Mouse (Mus musculus) C2C12 (cell line): ENCODE measurements at regions not wholly inside any gene's neighbourhood (a gene's known extent, or its start where the extent isn't known, plus 50 kb on each side); places are given as distances from the start of the nearest gene placed in this dataset.

Experiments used
- H3K27me3 ChIP-seq: one replicate; pipeline ENCODE4 v1.6.1; 2011; ENCODE audit not compliant: control insufficient read depth, insufficient read depth, insufficient read length
- H3K36me3 ChIP-seq: one replicate; pipeline ENCODE4 v1.6.1; 2011; ENCODE audit not compliant: control insufficient read depth, insufficient read depth
- H3K4me3 ChIP-seq: one replicate; pipeline ENCODE4 v1.5.1; 2011; ENCODE audit warnings: mild to moderate bottlenecking, control low read depth; ENCODE audit not compliant: poor library complexity, insufficient read depth, severe bottlenecking
- H3K79me2 ChIP-seq: one replicate; pipeline ENCODE4 v1.6.1; 2011; ENCODE audit not compliant: control insufficient read depth, insufficient read depth
- H3K79me3 ChIP-seq: one replicate; pipeline ENCODE4 v1.6.1; 2011; ENCODE audit warnings: low read depth, control low read depth
- H3ac ChIP-seq: one replicate; pipeline ENCODE3; 2011; ENCODE audit warnings: low read depth; ENCODE audit not compliant: control insufficient read depth, insufficient read length
- CEBPB ChIP-seq: IDR thresholded peaks from one replicate; pipeline ENCODE4 v1.6.1; 2011; ENCODE audit warnings: low read depth, mild to moderate bottlenecking, control low read depth, moderate library complexity
- CTCF ChIP-seq: IDR thresholded peaks from one replicate; pipeline ENCODE4 v1.5.1; 2011; ENCODE audit not compliant: control insufficient read depth, insufficient read depth, insufficient read length
- FOSL1 ChIP-seq: IDR thresholded peaks from one replicate; pipeline ENCODE4 v1.8.0; 2011; ENCODE audit warnings: mild to moderate bottlenecking, low read length; ENCODE audit not compliant: poor library complexity, insufficient read depth, severe bottlenecking
- MAX ChIP-seq: IDR thresholded peaks from one replicate; pipeline ENCODE4 v1.6.1; 2011; ENCODE audit warnings: mild to moderate bottlenecking, control low read depth
- MYOD1 ChIP-seq: IDR thresholded peaks from one replicate; pipeline ENCODE4 v1.6.1; 2011; ENCODE audit warnings: low read depth; ENCODE audit not compliant: control insufficient read depth, insufficient read length
- MYOG ChIP-seq: IDR thresholded peaks from one replicate; pipeline ENCODE4 v1.6.1; 2011; ENCODE audit not compliant: control insufficient read depth, insufficient read length; ENCODE audit errors: extremely low read depth
- USF1 ChIP-seq: IDR thresholded peaks from one replicate; pipeline ENCODE4 v1.6.1; 2011; ENCODE audit warnings: low read depth, mild to moderate bottlenecking, control low read depth, moderate library complexity

GRCm38 (mm10) chr12:36917576-36918106, 190.7 kb upstream of the Meox2 start:
- no peaks in the 10 kb centered on the region for H3K27me3 ChIP-seq
- no peaks in the 10 kb centered on the region for H3K36me3 ChIP-seq
- no peaks in the 10 kb centered on the region for H3K79me3 ChIP-seq
- no peak overlapping the region for H3ac ChIP-seq
- H3K79me2 ChIP-seq = no peaks in the 10 kb centered on the region
- TF ChIP-seq MYOD1 (no peak), MAX (no peak), FOSL1 (no peak), CEBPB (no peak), CTCF (no peak), MYOG (no peak)
- H3K4me3 ChIP-seq = no peak overlapping the region

- Histone ChIP-seq H3K36me3 (no peaks in the 10 kb centered on the region), H3K27me3 (no peaks in the 10 kb centered on the region), H3ac (no peak overlapping the region), H3K79me3 (no peaks in the 10 kb centered on the region), H3K79me2 (no peaks in the 10 kb centered on the region), H3K4me3 (no peak overlapping the region)
- TF ChIP-seq MAX = no peak
- TF ChIP-seq FOSL1 = no peak
- no peak for TF ChIP-seq MYOD1
- TF ChIP-seq USF1 = no peak
- TF ChIP-seq CEBPB = no peak
- TF ChIP-seq CTCF = no peak
- no peak for TF ChIP-seq MYOG
Observed at GRCm38 (mm10) chr12:36918294-36918876, 190.0 kb upstream of the Meox2 start.

GRCm38 (mm10) chr12:36923558-36923957, 184.8 kb upstream of the Meox2 start:
- no peak overlapping the region for H3ac ChIP-seq
- H3K79me3 ChIP-seq = no peaks in the 10 kb centered on the region
- no peaks in the 10 kb centered on the region for H3K36me3 ChIP-seq
- no peak overlapping the region for H3K4me3 ChIP-seq
- H3K27me3 ChIP-seq = no peaks in the 10 kb centered on the region
- H3K79me2 ChIP-seq = no peaks in the 10 kb centered on the region
- no peak for TF ChIP-seq MYOG
- no peak for TF ChIP-seq CEBPB
- no peak for TF ChIP-seq USF1
- TF ChIP-seq MYOD1 = no peak
- TF ChIP-seq FOSL1 = no peak
- no peak for TF ChIP-seq CTCF
- TF ChIP-seq MAX = no peak

- H3K4me3 ChIP-seq = no peak overlapping the region
- no peaks in the 10 kb centered on the region for H3K79me2 ChIP-seq
- no peaks in the 10 kb centered on the region for H3K79me3 ChIP-seq
- H3K27me3 ChIP-seq = no peaks in the 10 kb centered on the region
- no peaks in the 10 kb centered on the region for H3K36me3 ChIP-seq
- no peak overlapping the region for H3ac ChIP-seq
- TF ChIP-seq MYOG = no peak
- TF ChIP-seq MAX = no peak
- no peak for TF ChIP-seq CTCF
- TF ChIP-seq USF1 = no peak
Observed at GRCm38 (mm10) chr12:36926225-36926624, 182.1 kb upstream of the Meox2 start.

GRCm38 (mm10) chr12:36933118-36933610, 175.2 kb upstream of the Meox2 start:
- Histone ChIP-seq H3K27me3 (no peaks in the 10 kb centered on the region), H3K4me3 (no peak overlapping the region), H3K79me3 (no peaks in the 10 kb centered on the region), H3K36me3 (no peaks in the 10 kb centered on the region), H3ac (no peak overlapping the region), H3K79me2 (no peaks in the 10 kb centered on the region)
- TF ChIP-seq FOSL1 (no peak), USF1 (no peak), MAX (no peak), CTCF (no peak), CEBPB (no peak), MYOG (no peak), MYOD1 (no peak)

- H3K79me3 ChIP-seq = no peaks in the 10 kb centered on the region
- no peak for TF ChIP-seq MYOD1
- no peak for TF ChIP-seq MYOG
- TF ChIP-seq FOSL1 = no peak
- no peak for TF ChIP-seq CTCF
- TF ChIP-seq CEBPB = no peak
- no peak for TF ChIP-seq USF1
- H3K79me2 ChIP-seq = no peaks in the 10 kb centered on the region
- H3K36me3 ChIP-seq = no peaks in the 10 kb centered on the region
- no peak overlapping the region for H3K4me3 ChIP-seq
- H3K27me3 ChIP-seq = no peaks in the 10 kb centered on the region
- no peak overlapping the region for H3ac ChIP-seq
Observed at GRCm38 (mm10) chr12:36943903-36944302, 164.4 kb upstream of the Meox2 start.
